Mouse (Mus musculus) olfactory bulb, adult 2 months (tissue): ENCODE measurements around the gene Dzip1.

Source experiments
- CTCF ChIP-seq: fragments of 200-500 bp; IDR thresholded peaks from 2 replicates; pipeline ENCODE4 v1.5.1; 2012; ENCODE audit warnings: low read depth, mild to moderate bottlenecking, low read length, moderate library complexity; ENCODE audit not compliant: insufficient read depth
- POLR2A ChIP-seq: fragments of 200-500 bp; IDR thresholded peaks from 2 replicates; pipeline ENCODE4 v1.6.1; 2012; ENCODE audit warnings: mild to moderate bottlenecking, low read depth, low read length, moderate library complexity; ENCODE audit not compliant: insufficient read depth

DNA sequence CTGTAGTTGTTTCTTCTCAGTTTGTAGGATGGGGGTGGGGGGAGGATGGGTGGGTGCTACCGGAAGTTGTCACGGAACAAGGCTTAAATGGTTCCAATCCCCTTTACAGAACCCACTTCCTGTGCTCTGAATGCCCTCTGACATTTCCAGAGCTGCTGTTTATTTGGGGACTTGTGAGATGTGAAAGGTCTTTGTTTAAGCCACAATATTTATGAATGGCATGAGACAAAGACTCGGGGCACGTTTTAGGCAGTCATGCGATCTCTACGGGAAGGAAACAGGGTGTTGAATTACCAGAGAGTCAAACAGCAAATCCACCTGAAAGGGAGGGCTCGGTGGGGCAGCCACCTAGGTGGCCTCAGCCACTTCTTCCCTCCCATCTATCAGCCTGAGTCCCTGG is 90.9 kb downstream of the Dzip1 start:
- no peak for TF ChIP-seq POLR2A
- TF ChIP-seq CTCF: no peak
